Mouse (Mus musculus) lung, adult 2 months (tissue): Measurements from ENCODE around the gene Hoxc13.

Experiments
- CTCF ChIP-seq: fragments of 200-500 bp; IDR thresholded peaks from 2 replicates; pipeline ENCODE4 v1.5.1; 2011; ENCODE audit warnings: mild to moderate bottlenecking, low read length, control low read depth; ENCODE audit not compliant: insufficient read depth
- POLR2A ChIP-seq: fragments of 200-500 bp; IDR thresholded peaks from 2 replicates; pipeline ENCODE4 v1.6.1; 2011; ENCODE audit warnings: low read depth, mild to moderate bottlenecking, control low read depth, low read length, borderline replicate concordance; ENCODE audit errors: extremely low read depth

DNA sequence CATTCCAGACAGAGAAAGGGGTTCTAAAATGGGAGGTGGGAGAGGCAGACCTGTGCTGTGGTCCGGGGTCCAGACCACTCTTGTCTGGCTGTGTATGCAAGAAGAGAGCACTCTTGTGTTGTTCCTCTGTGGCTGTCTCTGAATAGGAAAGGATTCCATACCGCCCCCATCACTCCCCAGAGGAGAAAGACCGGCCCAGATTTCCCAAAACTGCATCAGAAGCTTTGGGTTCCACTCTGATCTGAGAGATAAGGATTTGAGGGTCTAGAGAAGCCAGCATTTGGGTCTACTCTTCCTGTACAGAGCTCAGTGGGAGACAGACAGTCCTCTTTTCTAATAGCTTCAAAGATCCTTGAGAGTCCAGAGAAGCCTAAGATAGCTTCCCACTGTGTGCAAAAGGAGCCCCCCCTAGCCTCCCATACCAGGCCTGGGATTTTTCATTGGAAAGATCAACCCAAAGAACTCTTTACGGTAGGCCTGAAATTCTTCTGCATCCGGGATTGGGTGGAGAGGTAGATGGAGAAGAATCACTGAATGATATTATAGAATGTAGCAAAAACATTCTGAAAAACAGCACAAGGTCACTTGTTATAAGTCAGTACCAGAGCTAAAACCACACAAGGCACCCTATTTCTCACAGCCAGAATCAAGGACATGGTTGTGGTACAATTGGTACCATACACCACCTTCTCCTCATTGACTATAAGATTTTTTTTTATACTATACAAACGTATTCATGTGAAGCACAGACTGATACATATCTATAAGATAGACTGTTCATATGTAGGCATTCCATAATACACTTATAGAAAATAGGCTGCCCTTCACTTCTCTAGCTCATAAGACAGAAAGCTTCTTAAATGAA, 2.0 kb downstream of the Hoxc13 start:
- no peak for TF ChIP-seq POLR2A
- TF ChIP-seq CTCF = no peak
